Mouse (Mus musculus): ENCODE measurements around the gene Smco3. TPM values are rescaled to one million over a fixed set of nuclear protein-coding genes. Genes with fewer than 3 reads are reported as not detected.
"Not testable (repeated sequence)": the region's sequence is repeated elsewhere in the genome, so short reads cannot be mapped to it uniquely, and the experiment has no call there.

The Smco3 gene
- total RNA-seq, 2 experiments from 2014 or later, result 0.20 TPM; not detected in 1

DNA sequence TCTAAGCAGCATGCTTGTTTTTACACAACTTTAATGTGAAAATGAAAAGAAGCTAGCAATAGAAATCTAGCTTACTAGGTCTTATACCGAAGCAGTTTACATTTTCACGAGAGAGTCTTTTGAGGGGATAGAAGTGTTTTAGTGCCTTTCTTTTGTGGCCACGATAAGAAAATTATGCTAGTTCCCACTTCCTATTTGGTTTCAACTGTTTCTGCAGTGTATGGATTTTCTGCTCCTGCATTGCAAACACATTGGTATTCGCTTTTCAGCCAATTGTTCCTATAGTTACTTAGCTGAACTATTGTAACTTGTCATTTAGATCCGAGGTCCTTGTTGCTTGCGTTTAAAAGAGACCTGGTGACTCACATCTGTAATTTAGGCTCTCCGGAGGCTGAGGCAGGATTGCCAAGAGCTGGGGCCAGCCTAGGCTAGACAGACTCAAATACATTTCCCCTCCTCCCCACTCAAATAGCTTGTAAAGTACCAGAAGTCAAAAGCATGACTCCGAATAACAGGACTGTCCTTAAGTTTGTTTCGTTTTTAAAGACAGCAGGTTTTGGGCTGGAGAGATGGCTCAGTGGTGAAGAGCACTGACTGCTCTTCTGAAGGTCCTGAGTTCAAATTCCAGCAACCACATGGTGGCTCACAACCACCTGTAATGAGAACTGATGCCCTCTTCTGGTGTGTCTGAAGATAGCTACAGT lies 30.4 kb downstream of the Smco3 start:
- no peak for DNase-seq

DNA sequence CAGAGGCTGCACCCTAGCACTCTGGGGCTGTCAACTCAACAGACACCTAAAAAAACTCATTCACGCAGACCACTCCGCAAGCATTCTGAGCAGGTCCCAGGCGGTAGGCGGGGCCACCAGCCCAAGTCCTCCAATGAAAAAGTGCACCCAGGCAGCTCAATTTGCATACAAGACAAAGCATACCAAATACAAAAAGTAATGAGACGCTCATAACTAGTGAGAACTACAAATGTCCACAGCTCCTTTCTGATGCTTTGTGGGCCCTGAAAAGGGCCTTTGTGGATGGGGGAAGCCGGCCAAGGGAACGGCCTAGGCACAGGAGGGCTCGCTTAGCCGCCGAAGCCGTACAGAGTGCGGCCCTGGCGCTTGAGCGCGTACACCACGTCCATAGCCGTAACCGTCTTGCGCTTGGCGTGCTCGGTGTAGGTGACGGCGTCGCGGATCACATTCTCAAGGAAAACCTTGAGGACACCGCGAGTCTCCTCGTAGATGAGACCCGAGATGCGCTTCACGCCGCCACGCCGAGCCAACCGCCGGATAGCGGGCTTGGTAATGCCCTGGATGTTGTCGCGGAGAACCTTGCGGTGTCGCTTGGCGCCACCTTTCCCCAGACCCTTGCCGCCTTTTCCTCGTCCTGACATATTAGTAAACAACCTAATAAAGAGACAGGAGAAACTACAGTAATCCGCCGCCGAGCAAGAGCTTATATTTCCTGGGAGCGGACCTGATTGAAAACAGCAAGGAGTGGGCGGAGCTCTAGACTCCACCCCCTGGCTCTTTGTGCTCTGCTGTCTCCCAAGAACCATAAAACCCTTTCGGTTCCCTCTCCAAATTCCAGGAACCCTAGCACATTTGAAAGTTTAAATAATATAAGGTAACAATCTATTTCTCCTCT lies 31.3 kb downstream of the Smco3 start, which contains the start of gene Hist4h4:
Gene Hist4h4 (minus strand): TSS at position 677 of the 895 bp plus-strand sequence.
- peak; percentile 98 for DNase-seq

DNA sequence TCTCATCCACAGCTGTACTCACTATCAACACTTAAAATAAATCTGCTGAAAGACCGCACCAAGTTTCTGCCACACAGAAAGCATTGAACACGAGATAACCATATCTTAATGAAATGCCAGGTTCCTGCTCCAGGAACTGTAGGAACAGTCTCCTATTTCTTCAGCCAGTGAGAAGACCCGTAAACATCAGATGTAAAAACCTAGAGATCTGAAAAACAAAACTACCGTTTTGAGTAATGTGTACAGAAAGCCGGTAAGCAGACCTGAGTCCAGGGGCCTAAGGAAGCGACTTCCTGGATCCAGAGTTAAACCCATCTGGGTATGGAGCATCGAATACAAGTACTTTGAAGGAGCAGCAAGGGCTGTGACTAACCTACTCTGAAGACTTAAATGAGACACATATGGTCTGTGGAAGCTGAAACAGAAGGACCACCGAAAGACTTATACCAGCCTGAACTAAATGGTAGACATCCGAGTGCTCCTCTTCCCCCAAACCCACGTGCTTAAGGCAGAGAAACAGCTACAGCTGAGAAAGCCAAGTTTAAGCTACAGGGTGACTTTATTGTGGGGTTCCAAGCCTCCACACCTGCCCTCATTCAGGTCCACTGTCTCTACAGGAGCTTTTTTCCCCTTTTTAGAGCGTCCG lies 32.0 kb downstream of the Smco3 start:
- DNase-seq, result no peak

DNA sequence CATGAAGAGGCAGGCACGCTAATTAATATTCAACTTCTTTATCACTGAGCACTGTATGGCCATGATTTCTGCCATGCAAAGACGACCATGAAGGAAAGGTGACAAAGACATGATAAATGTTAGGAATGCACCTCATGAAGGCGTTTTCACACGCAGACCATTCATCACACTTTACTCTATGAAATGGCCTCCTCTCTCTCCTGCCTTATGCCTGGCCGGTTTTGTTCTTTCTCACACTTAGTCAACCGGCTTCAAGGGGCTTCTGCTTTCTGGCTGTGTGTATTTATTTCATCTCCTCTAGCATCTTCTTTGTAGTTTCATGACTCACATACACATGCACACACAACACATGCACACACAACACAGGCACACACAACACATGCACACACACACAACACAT lies 34.0 kb downstream of the Smco3 start:
- no peak for DNase-seq

DNA sequence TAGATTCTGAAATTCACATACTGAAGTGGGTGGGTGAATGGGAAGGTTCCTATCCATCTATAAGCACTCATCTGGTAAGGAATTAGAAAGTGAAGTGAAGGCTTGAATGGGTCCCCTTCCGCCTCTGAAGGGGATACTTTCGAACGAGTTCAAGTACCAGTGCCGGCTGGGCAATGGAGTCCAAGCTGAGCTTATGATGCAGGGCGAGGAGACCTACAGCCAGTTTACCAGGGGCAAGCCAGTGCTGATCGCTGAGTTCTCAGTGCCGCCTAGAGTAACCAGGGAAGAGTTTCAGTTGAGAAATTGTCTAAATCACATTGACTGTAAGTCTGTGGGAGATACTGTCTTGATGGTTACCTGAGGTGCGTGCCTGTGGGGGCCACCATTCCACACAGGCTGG lies 34.5 kb downstream of the Smco3 start:
- DNase-seq, result no peak

DNA sequence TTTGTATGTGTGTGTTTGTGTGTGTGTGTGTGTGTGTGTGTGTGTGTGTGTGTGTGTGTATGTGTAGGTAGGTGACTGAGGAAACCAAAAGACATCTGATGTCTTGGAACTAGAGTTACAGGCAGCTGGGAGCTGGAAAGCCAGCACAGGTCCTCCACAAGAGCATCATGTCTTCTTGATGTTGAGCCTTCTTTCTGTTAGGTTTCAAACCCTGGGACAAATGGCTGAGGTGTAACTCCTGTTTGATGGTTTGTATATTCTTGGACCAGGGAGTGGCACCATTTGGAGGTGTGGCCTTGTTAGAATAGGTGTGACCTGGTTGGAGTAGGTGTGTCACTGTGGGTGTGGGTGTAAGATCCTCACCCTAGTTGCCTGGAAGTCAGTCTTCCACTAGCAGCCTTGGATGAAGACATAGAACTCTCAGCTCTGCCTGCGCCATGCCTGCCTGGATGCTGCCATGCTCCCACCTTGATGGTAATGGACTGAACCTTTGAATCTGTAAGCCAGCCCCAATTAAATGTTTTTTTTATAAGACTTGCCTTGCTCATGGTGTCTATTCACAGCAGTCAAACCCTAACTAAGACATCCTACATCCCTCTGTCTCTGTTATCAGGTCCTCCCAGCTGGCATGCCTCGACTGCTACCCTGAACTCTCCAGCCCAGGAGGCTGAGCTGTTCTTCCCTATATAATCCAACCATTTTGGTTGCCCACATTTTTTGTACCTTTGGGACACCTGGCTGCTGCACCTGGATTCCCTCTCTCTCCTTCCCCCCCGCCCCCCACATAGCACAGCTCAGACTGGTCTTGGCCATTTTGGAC lies 37.2 kb downstream of the Smco3 start:
- not testable (repeated sequence) for DNase-seq

DNA sequence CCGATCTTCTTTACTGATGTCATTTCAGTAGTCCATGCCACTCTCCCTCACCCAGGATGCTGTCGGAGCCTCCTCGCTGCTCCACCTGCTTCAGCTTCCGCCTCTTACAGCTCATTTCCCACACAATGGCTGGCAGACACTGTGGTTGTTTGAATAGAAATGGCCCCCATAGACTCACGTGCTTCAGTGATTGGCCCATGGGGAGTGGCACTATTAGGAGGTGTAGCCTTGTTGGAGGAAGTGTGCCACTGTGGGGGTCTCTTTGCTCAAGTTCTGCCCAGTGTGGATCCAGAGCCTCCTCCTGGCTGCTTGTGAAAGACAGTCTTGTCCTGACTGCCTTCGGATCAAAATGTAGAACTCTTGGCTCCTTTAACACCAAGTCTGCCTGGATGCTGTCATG lies 39.4 kb downstream of the Smco3 start:
- DNase-seq, result no peak

DNA sequence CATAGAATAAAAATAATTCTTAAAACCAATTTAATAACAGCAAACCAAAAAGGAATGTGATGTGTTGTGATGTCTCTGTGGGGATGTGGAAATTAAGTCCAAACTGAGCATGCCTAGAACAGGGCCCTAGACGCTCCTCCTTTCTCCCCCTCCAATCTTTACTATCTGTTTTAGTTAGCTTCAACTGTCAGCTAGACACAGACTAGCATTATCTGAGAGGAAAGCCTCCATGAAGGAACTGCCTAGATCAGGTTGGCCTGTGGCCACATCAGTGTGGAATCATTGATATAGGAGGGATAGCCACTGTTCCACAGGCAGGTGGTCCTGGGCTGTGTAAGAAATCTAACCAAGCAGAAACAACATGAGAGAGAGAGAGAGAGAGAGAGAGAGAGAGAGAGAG lies 40.1 kb downstream of the Smco3 start:
- DNase-seq, result no peak

DNA sequence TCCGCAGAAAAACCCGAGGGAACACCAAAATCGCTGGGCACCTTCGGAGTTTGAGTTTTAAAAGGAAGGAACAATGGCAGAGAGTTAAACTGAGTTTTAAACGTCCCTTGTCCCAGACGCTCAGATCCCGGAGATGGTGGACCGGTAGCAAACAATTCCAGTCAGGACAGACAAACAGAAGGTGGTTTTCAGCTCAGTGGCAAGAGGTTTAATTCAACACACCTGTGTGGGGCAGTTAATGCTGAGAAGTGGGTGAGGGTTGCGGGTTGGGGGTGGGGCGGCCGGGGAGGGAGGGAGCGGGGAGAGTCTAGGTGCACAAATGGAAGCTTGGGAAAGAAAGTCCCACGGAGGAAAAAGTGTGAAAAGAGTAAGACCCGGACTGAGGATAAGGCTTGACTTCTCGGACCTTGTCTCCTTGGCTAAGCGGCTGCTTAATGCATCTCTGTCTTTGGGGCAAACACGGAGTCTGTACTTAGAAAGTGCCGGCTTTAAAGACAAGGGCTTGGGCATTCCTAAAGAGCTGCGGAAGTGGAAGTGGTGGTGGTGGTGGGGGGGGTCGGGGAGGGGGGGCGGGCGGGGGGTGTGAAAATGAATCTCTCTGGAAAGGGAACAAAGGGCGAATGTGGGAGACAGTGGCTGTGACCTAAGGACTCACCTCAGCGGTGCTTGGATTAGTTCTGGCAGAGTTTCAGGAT lies 41.3 kb downstream of the Smco3 start:
- no peak for DNase-seq

DNA sequence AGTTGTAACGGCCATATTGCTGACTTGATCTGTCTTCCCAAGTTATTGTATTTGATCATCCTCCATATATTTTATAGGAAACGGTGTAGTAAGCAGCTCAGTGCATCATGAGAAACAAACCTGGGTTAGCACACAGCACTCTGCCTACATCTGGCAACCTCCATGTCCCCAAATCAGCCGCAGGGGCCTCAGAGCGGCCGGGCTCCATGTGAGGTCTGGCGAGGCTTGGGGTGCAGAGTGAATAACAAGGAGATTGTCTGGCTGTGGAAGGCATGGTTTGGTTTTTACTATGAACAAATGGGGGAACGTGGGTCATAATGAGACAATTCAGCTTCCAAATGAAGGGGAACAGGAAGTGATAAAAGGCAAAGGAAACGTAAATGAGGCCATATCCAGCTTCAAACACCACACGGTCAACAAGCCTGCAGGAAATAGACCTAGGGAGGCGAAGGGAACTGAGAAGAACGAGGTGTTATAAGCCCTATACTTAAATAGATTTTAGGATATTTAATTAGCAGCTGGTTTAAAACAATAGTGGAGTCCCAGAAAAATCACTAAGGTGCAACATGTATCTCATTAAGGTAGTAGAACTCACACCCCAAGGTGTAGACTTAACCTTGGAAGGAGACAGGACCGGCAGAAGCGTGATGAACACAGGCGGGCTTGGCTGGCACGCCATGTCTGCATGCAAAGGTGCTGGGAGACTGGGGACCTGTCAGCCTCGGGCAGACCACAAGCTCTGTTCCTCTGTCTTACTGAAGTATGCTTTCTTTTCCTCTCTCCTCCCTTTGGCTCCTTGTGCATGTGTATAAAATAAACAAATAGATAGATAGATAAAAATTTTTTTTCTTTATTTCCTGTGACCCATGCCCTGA lies 42.1 kb downstream of the Smco3 start:
- no peak for DNase-seq

DNA sequence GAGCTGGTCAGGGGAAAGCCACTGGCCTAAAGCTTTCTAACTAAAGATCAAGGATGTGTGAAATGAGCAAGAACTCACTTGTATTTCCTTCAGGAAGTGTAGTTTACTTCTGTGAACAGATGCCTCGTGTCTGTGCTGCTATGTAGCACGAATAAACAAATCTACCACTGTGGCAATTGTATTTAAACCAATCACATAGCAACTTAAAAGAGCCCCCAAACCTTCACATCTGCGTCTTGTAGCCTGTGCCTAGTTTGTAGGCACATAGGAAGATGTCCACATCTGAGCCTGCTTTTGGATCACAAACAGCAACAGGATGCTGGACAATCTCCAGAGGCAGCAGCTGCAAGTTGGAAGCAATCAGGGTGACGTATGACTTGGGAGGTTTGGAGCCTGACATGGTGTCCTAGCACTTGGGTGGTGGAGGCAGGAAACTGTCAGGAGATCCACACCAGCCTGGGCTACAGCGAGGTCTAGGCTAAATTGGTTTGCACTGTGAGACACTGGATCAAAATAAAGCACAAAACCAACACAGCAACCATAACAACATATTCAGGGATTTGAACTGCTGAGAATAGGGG lies 45.8 kb downstream of the Smco3 start:
- DNase-seq, result peak; percentile 79

DNA sequence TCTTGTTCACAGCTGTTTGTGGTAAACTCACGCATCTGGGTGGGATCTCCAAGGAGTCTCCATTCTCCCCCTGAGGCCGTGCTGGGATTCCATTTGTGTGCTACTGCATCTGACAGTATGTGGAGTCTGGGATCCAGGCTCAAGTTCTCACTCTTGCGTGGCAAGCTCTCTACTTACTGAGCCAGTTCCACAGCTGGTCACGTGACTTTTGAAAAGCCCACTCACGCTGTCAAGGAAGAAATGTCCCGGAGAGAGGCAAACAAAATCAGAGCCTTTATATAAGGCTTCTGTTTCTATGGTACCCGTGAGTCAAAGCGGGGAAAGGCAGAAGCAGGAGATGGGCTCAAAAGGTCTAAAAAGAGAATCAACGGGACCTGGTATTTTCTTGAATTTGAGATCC lies 52.5 kb downstream of the Smco3 start:
- DNase-seq, result no peak

DNA sequence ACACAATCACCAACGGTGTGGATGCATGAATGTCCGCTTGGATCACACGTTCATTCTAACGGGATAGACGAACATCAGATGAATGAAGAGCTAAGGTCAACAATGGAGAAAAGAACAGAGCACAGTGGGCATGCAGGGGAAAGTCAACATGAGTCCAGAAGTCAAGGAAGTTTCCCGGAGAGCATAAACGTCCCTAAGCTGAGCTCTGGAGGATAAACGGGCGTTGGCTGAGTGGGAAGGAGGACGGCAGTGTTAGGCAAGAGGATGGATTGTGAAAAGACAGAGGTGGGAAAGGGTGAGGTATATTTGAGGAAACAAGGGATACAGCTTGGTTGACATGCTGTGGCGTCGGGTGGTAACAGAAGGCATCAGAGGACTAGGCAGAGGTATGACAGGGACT lies 53.1 kb downstream of the Smco3 start:
- no peak for DNase-seq

DNA sequence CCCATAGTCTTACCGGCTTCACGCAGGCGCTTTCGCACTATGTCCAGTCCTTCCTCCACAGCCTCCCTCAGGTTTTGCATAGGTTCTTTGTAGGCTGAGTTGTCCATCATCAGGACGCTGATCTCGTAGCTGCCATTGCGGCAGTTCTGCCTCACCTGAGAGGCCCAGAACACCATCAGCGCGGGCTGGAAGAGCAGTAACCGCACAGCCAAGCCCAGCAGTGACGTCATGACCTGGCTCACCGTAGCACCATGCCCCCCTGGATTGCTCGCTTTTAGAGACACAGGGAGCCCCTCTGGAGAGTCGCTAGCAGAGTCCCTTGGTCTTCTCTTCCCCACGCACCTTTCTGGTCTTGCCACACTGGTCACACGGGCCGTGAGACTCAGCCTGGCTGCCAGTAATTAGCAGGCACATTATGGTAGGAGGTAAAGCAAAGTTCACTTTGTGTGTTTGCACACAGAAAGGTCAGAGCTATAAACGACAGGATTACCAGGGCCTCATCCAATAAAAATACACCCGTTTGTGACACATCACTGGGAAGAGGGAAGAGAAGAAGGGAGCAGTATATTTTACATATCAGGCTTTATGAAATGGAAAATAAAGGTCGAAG lies 53.8 kb downstream of the Smco3 start, which contains the start of gene Gucy2c:
Gene Gucy2c (minus strand): TSS at position 389 of the 610 bp plus-strand sequence.
- DNase-seq, result no peak

Small RNA genes lying within 50 kb of the gene (microRNA-seq; reads per million reads assigned to microRNA genes)
- 0 reads per million in 2 experiments for gene Gm44364

Other genes starting within 250 kb of the Smco3 start
- gene Plbd1, start 173.5 kb downstream of the Smco3 start, total RNA-seq (2021), result 10 to 100 TPM; 20.7 to 23.6 TPM
- not detected for gene Gucy2c, start 53.7 kb downstream of the Smco3 start, total RNA-seq (2021)
- 10 to 100 TPM; 32.8 to 34.4 TPM for gene Hist4h4, start 31.0 kb downstream of the Smco3 start, total RNA-seq (2021)
- 10 to 100 TPM; 28.1 to 33.6 TPM for gene H2afj, start 27.2 kb downstream of the Smco3 start, total RNA-seq (2021)
- 1 to 10 TPM; 2.1 to 2.5 TPM for gene BC049715, start 7.8 kb downstream of the Smco3 start, total RNA-seq (2021)
- gene Wbp11, start 7.2 kb downstream of the Smco3 start, total RNA-seq (2021), result 10 to 100 TPM; 89.9 to 90.8 TPM
- 10 to 100 TPM in 1 of 2 experiments, 1 to 10 TPM in 1; 7.0 to 10.5 TPM for gene Art4, start 22.3 kb upstream of the Smco3 start, total RNA-seq (2021)
- gene Mgp, start 40.4 kb upstream of the Smco3 start, total RNA-seq (2021), result 100 to 1,000 TPM; 188 to 201 TPM
- under 1 TPM in 1 of 2 experiments, not detected in 1; 0.20 TPM for gene Erp27, start 86.7 kb upstream of the Smco3 start, total RNA-seq (2021)
- not detected for gene Pde6h, start 88.4 kb upstream of the Smco3 start, total RNA-seq (2021)
- 10 to 100 TPM; 33.6 to 39.4 TPM for gene Arhgdib, start 106.4 kb upstream of the Smco3 start, total RNA-seq (2021)

Data from heart, postnatal 4 days (tissue).